Mouse (Mus musculus): ENCODE data around the gene Aldh3b3.
A peak's percentile ranks its signal among the peaks of the same experiment; 100 is the strongest.

Gene Aldh3b3

GRCm38 (mm10) chr19:3958470-3958869 lies at the start of gene Aldh3b3:
Gene Aldh3b3 (plus strand): TSS chr19:3958645.
- no peak for DNase-seq (ENCODE audit: low spot score in 2 of 2)

- no peak for DNase-seq (ENCODE audit: low spot score in 2 of 2)
Measured at GRCm38 (mm10) chr19:3910206-3910605, 48.2 kb upstream of the Aldh3b3 start.

- DNase-seq (ENCODE audit: low spot score in 2 of 2) = peak; percentile 86 to 87
Measured at GRCm38 (mm10) chr19:3912337-3913204, 45.9 kb upstream of the Aldh3b3 start, which contains the start of gene Ndufs8. Gene Ndufs8 (minus strand): TSS chr19:3912774.

GRCm38 (mm10) chr19:3913692-3914091 lies 44.8 kb upstream of the Aldh3b3 start:
- no peak for DNase-seq (ENCODE audit: low spot score in 2 of 2)

GRCm38 (mm10) chr19:3914535-3914934 lies 43.9 kb upstream of the Aldh3b3 start:
- DNase-seq (ENCODE audit: low spot score in 2 of 2) = no peak

- no peak for DNase-seq (ENCODE audit: low spot score in 2 of 2)
Measured at GRCm38 (mm10) chr19:3916727-3917126, 41.7 kb upstream of the Aldh3b3 start.

GRCm38 (mm10) chr19:3919928-3920327 lies 38.5 kb upstream of the Aldh3b3 start:
- no peak for DNase-seq (ENCODE audit: low spot score in 2 of 2)

GRCm38 (mm10) chr19:3922661-3923371 lies 35.6 kb upstream of the Aldh3b3 start:
- DNase-seq (ENCODE audit: low spot score in 2 of 2) = no peak

- DNase-seq (ENCODE audit: low spot score in 2 of 2) = no peak
Measured at GRCm38 (mm10) chr19:3923586-3923985, 34.9 kb upstream of the Aldh3b3 start.

GRCm38 (mm10) chr19:3924190-3924589 lies 34.3 kb upstream of the Aldh3b3 start:
- DNase-seq (ENCODE audit: low spot score in 2 of 2) = no peak

- DNase-seq (ENCODE audit: low spot score in 2 of 2) = no peak
Measured at GRCm38 (mm10) chr19:3924868-3925267, 33.6 kb upstream of the Aldh3b3 start.

GRCm38 (mm10) chr19:3925859-3926258 lies 32.6 kb upstream of the Aldh3b3 start:
- DNase-seq (ENCODE audit: low spot score in 2 of 2) = no peak

- DNase-seq (ENCODE audit: low spot score in 2 of 2) = no peak
Measured at GRCm38 (mm10) chr19:3926279-3926678, 32.2 kb upstream of the Aldh3b3 start.

GRCm38 (mm10) chr19:3926685-3927084 lies 31.8 kb upstream of the Aldh3b3 start:
- no peak for DNase-seq (ENCODE audit: low spot score in 2 of 2)

GRCm38 (mm10) chr19:3927989-3928388 lies 30.5 kb upstream of the Aldh3b3 start:
- DNase-seq (ENCODE audit: low spot score in 2 of 2) = no peak

- no peak for DNase-seq (ENCODE audit: low spot score in 2 of 2)
Measured at GRCm38 (mm10) chr19:3928779-3929178, 29.7 kb upstream of the Aldh3b3 start.

GRCm38 (mm10) chr19:3929211-3929941 lies 29.1 kb upstream of the Aldh3b3 start, which contains the start of gene Aldh3b1:
Gene Aldh3b1 (minus strand): TSS chr19:3929808.
- DNase-seq (ENCODE audit: low spot score in 2 of 2) = peak in 1 of 2 experiments; percentile 44

- no peak for DNase-seq (ENCODE audit: low spot score in 2 of 2)
Measured at GRCm38 (mm10) chr19:3930262-3931057, 28.0 kb upstream of the Aldh3b3 start.

GRCm38 (mm10) chr19:3931716-3932115 lies 26.7 kb upstream of the Aldh3b3 start:
- DNase-seq (ENCODE audit: low spot score in 2 of 2) = no peak

GRCm38 (mm10) chr19:3935032-3935895 lies 23.2 kb upstream of the Aldh3b3 start, which contains the start of gene Unc93b1:
Gene Unc93b1 (plus strand): TSS chr19:3935186.
- DNase-seq (ENCODE audit: low spot score in 2 of 2) = no peak

Measured in frontal cortex, postnatal 25 days (tissue).